Mouse (Mus musculus): ENCODE measurements around the gene Srl.

The Srl gene

DNA sequence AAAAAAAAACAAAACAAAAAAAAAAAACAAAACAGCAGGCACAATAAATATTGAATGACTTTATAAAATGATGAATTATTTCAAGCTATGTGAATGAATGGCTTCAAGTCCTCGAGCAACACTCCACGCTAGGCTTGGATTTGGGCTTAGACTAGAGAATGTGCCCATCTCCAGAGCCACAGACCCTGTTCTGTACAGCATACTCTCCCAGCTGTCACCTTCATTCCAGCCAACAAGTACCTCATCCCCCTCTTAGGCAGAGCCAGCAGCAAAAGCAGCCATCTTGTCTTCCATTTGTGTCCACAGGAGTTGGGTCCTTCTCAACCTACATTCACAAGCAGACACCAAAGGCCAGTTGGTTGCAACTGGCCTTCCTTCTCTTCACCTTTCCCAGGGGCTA, 21.8 kb downstream of the Srl start:
- in situ Hi-C loops (cut with MboI, MseI): no loop called here

DNA sequence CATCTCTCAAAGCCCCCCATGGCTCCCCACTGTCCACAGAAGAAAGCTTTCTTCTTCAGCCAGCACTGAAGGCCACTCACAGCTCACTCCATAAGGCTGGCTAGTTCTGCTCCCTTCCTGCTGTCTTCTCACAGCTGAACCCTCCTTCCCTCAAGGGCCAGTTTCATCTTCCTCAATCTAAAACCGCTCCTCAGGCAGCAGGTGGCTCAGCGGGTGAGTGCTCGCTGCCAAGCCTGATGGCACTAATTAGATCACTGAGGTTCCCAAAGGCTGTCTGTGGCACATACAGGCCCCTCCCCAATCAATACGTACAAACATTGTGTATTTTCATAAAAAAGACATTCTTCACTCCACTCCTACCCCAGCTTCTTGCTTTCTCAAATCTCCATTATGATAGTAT, 22.5 kb downstream of the Srl start:
- in situ Hi-C loops (cut with MboI, MseI): no loop called here

DNA sequence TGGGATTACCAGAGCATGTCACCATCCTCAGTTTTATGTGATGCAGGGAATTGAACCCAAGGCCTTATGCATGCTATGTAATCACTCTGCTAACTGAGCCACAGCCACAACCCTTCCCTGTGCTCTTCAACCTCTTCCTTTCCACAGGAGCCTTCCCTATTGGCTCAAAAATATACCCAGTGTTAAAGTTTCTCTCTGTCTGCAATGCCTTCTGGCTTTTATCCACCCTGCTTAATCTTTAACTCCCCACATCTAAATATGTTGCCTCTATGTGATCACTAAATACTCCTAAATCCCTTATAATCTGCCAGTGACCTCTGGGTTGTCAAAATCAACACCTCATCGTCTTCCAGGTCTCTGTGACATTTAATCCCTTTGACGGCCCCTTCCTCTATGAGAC, 23.7 kb downstream of the Srl start:
- in situ Hi-C loops (cut with MboI, MseI): no loop called here

DNA sequence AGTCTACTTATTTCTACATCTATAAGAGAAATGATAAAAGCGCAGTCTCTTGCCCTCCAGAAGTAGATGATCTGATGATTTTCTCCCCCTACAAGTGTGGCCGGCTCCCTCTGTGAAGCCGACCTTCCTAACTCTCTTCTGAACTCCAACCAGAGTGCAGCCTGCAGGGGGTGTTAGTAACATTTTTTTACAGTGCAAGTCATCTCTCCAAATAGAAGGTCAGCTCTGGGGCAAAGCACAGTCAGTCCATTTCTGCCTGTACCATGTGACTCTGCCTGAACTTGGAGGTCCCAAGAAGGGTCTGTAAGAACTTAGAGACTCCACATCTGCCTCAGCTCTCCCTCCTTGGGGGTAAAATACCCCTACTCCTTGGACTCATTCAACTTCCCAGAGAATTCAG, 27.2 kb downstream of the Srl start:
- in situ Hi-C loops (cut with MboI, MseI): no loop called here

GRCm38 (mm10) chr16:4512661-4513438, 28.8 kb downstream of the Srl start:
- in situ Hi-C loops (cut with MboI, MseI): no loop called here

DNA sequence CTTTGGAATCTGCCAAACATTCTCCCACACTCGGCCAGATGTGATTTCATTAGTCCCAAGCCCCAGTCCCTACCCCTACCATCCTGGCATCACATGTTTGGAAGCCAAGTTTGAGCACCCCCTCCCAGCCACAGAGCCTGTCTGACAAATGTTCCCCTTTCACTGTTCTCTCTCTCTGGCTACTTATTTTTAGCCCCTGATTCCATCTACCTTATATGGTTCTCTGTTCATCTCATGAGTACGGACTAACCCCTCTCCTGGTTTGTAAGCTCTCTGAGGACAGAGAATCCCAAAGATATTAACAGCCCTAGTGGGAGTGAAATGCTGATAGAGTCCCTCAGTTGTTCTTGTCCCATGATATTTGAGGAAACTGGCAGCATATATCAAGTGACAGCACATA, 30.2 kb downstream of the Srl start:
- in situ Hi-C loops (cut with MboI, MseI): no loop called here

- in situ Hi-C loops (cut with MboI, MseI): no loop called here
These were observed 35.4 kb downstream of the Srl start for GRCm38 (mm10) chr16:4506181-4506580.

DNA sequence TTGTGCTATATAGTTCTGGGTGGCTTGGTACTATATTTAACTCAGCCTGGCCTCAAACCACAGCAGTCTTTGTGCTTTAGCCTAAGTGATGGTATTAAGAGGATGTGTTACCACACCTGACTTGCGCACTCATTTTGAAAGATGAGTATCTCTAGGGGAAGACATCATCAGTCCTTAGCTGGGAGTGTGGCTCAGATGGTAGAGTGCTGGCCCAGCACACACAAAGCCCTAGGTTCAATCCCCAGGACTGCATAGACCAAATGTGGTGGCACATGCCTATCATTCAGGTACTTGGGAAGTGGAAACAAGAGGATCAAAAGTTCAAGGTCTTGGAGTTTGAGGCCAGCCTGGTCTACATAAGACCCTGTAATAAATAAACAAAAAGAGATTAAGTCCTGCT, 38.1 kb downstream of the Srl start:
- in situ Hi-C loops (cut with MboI, MseI): no loop called here

GRCm38 (mm10) chr16:4502568-4502967, 39.0 kb downstream of the Srl start:
- in situ Hi-C loops (cut with MboI, MseI): no loop called here

DNA sequence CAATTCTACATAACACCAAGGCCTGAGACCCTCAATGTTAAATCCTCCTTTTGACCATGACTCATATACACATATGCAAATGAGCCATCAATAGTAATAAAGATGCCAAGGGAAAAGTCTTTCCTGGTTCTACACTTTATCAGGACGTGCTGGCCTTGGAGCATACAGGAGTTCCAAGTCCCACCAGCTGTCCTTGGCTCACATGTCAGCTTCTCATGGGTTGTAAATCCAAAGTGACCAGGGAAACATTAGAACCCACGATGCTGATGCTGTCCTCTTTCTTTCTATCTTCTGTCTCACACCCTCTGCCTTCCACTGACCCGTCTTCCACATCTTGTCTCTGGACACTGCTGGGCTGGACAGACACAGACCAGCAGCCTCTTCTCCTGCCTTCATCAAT, 39.9 kb downstream of the Srl start:
- in situ Hi-C loops (cut with MboI, MseI): no loop called here

DNA sequence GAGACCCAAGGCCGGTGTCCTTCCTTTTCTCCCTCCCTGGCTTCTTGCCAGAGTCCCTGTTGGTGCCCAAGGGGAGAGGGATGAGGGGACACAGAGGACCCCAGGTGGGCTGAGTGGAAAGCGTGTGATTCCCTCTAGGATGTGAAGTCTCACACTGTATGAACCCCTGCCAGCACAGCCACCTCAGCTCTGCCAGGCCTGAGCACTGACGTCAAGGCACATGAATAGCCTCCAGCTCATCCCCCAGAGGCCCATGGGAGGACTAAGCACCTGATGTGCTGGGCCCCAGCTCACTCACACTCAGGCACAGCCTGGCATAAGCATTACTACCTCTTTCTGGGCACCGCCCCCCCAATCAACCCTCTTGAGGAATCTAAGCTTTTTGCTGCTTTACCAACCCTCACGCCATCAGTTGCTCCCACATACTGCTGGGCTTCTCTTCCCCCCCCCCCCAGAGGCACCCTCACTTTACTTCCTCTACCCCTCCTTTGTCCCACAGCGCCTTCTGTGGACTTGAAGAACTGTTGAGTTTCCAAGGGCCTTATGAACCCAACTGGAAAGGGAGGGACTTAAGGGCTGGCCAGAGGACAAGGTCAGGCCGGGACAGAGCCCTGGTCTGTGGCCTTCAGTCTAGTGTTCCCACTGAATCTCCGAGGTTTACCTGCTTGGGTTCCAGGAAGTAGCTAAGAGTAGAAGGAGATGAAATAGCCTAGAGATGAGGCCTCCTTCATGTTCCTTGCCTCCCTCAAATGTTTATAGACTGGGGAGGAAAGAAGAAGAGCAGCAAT, 40.8 kb downstream of the Srl start:
- in situ Hi-C loops (cut with MboI, MseI): no loop called here

DNA sequence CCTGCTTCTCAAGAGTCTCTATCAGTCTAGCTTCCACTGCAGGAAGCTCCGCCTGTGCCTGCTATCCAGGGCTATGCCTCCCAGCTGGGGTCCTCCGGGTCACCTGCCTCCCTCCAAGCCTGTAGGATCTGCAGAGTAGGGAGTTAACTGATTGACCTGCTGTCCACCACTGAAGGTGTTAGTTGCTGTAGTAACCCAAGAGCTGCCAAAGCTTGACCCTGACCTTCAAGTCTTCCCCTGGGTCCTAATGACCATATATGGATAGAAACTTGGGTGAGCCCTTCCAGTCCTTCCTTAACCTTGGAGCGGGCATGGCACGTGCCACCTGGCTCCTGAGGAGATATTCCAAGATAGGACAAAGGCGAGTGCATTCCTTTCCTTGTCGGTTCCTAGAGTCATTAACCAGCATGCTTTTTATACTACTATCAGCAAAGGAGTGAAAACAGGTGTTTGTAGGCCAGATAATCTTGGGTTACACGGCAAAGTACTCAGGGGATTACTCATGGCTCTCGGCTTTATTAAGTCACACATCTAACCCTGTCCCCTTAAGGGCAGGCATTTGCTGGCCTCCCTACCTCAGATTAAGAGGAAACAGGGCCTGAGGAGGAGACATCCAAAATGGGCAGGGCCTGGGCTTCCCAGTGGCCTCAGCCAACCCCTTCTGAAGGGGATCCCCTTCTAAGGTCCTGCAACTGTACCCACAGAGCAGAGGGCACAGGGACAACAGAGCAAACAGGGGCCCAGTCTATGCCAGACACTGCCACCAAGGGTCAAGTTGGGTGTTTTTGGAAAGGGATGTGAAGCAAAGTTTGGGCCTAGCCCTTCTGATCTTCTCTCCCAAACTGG, 43.6 kb downstream of the Srl start:
- in situ Hi-C loops (cut with MboI, MseI): no loop called here

GRCm38 (mm10) chr16:4496470-4496869, 45.1 kb downstream of the Srl start:
- in situ Hi-C loops (cut with MboI, MseI): no loop called here

DNA sequence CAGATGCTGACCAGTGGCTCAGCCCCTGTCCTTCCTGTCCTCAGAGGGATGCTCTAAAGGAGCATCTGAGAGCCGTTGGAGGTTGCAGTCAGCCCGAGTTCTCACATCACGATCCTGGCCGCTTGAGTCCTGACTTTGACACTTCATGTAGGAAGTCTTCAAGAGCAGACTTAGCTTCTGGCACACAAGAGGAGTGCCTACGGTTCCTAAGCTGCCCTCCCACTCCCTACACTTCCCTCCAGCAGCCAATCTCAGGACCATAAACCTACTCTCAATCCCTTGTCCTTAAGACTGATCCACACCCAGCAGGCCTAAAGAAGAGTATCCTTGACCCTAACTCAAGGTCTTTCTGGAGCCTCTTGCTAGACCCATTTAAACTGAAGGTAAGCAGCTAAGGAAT, 45.8 kb downstream of the Srl start:
- in situ Hi-C loops (cut with MboI, MseI): no loop called here

- in situ Hi-C loops (cut with MboI, MseI): no loop called here
These were observed 48.6 kb downstream of the Srl start for GRCm38 (mm10) chr16:4492777-4493563.

DNA sequence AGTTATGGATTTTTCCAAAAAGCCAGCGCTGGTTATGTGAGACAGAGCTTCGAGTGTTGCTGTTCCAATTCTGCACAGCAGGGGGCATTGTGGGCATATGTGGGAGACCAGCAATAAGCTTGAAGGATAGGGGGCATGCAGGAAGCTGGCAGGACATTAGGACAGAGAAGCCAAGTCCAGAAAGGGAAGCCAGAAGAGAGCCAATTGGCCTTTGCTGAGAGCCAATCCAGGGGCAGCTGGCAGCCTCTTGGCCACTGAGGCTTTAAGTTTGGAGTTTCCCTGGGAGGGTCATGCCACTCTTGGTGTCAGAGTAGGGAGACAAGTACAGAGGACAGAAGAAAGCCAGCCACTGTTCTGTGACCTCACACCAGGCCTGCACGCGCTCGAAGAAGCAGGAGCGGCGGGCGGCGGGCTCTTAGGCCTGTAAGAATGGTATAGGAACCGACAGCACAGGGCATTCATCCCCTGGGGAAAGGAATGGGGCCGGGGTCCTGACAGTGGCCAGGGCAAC, 52.4 kb downstream of the Srl start:
- in situ Hi-C loops (cut with MboI, MseI): loop anchor here in 1 of 2 experiments (5.0 kb wide), 1 partner anchor 123 kb away; no protein-coding TSS in a partner anchor

- in situ Hi-C loops (cut with MboI, MseI): loop anchor here in 1 of 2 experiments (5.0 kb wide), 1 partner anchor 57 kb away; no protein-coding TSS in a partner anchor
These were observed 60.9 kb downstream of the Srl start for GRCm38 (mm10) chr16:4480616-4481265.

DNA sequence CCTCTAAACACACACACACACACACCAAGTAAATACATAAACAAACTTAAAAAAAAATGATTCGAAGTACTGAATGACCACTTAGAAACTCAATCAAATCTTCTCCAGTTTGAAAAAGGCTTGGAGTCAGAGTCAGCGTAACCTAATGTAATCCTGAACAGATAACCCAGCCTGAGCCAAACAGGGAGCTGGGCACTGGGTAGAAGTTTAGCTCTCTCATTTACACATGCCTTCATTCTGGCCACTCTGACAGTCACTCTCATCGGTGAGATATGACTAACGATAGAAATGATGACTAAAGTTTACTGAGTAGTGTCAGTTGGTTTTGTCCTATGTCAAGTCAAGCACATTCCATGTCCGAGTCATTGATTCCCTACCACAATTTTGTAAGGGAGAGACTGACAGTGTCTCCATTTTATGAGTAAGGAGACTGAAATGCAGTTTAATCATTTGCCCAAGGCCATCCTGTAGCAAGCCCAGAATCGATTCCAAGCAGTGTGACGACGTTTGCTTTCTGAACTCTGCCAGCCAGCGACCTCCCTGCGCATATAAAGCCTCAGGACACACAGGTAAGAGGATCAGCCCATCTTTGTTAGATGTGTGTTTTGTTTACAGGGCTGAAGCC, 63.9 kb downstream of the Srl start:
- in situ Hi-C loops (cut with MboI, MseI): loop anchor here in 1 of 2 experiments (5.0 kb wide), 2 partner anchors 60 to 170 kb away; no protein-coding TSS in a partner anchor

DNA sequence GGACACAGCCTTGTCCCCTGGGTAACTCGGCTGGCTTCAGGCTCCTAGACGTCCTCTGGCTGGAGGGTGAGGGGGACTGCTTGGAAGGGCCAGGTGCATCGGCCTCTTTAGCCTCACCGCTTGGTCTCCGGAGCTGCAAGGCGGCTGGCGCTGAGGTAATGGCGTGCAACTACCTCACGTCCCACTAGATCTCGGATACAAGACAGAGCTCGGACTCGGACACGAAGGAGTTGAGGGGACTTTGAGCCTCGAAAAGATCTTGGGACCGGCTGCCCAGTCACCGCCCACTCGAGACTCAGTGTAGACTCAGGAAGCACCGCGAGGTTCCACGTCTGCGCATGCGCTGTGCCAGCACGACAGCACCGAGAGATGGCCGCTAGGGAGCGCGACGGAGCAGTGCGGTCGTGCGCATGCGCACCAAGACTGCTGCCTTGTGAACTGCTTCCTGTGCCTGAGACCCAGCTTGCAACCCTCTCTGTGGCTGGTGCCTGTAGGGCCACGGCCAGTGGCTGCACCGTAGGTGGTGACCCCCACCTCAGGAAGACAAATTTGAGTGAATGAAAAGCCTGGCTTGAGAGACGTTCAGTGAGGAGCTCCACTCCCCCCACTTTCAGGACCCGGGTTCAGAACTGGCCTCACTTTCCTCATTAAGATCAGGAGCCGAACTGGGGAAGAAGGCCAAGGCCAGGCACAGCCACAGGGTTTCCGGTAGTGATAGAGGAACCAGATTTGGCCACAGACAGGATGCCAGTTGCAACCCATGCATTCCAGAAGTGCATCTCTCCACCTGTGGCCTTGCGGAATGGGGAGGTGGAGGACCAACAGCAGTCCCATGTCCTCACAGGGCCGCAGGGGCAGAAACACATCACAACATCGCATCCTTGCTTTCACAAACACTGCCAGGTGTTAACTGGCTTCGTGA, 66.5 kb downstream of the Srl start:
- in situ Hi-C loops (cut with MboI, MseI): loop anchor here in 1 of 2 experiments (5.0 kb wide), 2 partner anchors 58 to 168 kb away; no protein-coding TSS in a partner anchor

Measured in T-helper 17 cell (primary cell).